Mouse (Mus musculus) MEL (cell line): Measurements from ENCODE around the gene N6amt1.
A peak's percentile ranks its signal among the peaks of the same experiment; 100 is the strongest.

Source experiments
- CTCF ChIP-seq, 3 experiments: IDR thresholded peaks in 2 of 3; conservative IDR thresholded peaks in 1 of 3; 2 replicates each; pipeline ENCODE4 v1.5.1; 2011 to 2012; ENCODE audit warnings: low read length in 3 of 3, low read depth in 2 of 3, mild to moderate bottlenecking in 2 of 3, improper control_type of control experiment in 1 of 3, inconsistent platforms in 1 of 3, mixed read lengths in 1 of 3, moderate library complexity in 1 of 3; ENCODE audit not compliant: control insufficient read depth in 1 of 3, insufficient read depth in 1 of 3, poor library complexity in 1 of 3, severe bottlenecking in 1 of 3
- E2F4 ChIP-seq: IDR thresholded peaks from 2 replicates; pipeline ENCODE4 v1.6.1; 2011; ENCODE audit warnings: low read depth, low read length, improper control_type of control experiment, borderline replicate concordance
- EP300 ChIP-seq, 2 experiments: IDR thresholded peaks; 2 replicates each; pipeline ENCODE4 v1.6.1; 2011; ENCODE audit warnings: improper control_type of control experiment in 2 of 2, low read length in 2 of 2, low read depth in 1 of 2, mild to moderate bottlenecking in 1 of 2
- JUND ChIP-seq: IDR thresholded peaks from 2 replicates; pipeline ENCODE4 v1.6.1; 2011; ENCODE audit warnings: low read depth, mild to moderate bottlenecking, improper control_type of control experiment, low read length
- MAX ChIP-seq: IDR thresholded peaks from 2 replicates; pipeline ENCODE4 v1.6.1; 2011; ENCODE audit warnings: low read length, improper control_type of control experiment
- NRF1 ChIP-seq: IDR thresholded peaks from 2 replicates; pipeline ENCODE4 v1.6.1; 2014; ENCODE audit warnings: low read depth, mild to moderate bottlenecking, inconsistent platforms, low read length, improper control_type of control experiment, moderate library complexity; ENCODE audit not compliant: poor library complexity, insufficient read depth, severe bottlenecking
- POLR2A ChIP-seq, 2 experiments: IDR thresholded peaks; 2 replicates each; pipeline ENCODE4 v1.6.1; 2011 to 2012; ENCODE audit warnings: low read length in 2 of 2, mild to moderate bottlenecking in 2 of 2, control low read depth in 1 of 2, improper control_type of control experiment in 1 of 2, low read depth in 1 of 2, moderate library complexity in 1 of 2; ENCODE audit not compliant: control insufficient read depth in 1 of 2, insufficient read depth in 1 of 2, poor library complexity in 1 of 2
- POLR2AphosphoS2 ChIP-seq: IDR thresholded peaks from 2 replicates; pipeline ENCODE4 v1.6.1; 2011; ENCODE audit warnings: low read length, improper control_type of control experiment
- RAD21 ChIP-seq: IDR thresholded peaks from 2 replicates; pipeline ENCODE4 v1.6.1; 2011; ENCODE audit warnings: mild to moderate bottlenecking, low read depth, low read length, improper control_type of control experiment
- RCOR1 ChIP-seq: IDR thresholded peaks from 2 replicates; pipeline ENCODE4 v1.6.1; 2012; ENCODE audit warnings: low read depth, mild to moderate bottlenecking, inconsistent platforms, low read length, improper control_type of control experiment
- UBTF ChIP-seq: IDR thresholded peaks from 2 replicates; pipeline ENCODE4 v1.6.1; 2012; ENCODE audit warnings: low read depth, mild to moderate bottlenecking, inconsistent platforms, low read length, improper control_type of control experiment, moderate library complexity, borderline replicate concordance; ENCODE audit not compliant: insufficient read depth
- ZC3H11A ChIP-seq: IDR thresholded peaks from 2 replicates; pipeline ENCODE4 v1.6.1; 2012; ENCODE audit warnings: low read depth, mild to moderate bottlenecking, inconsistent platforms, low read length, improper control_type of control experiment
- ZMIZ1 ChIP-seq: IDR thresholded peaks from 2 replicates; pipeline ENCODE4 v1.6.1; 2012; ENCODE audit warnings: low read depth, mild to moderate bottlenecking, inconsistent platforms, low read length, improper control_type of control experiment, moderate library complexity
- ZNF384 ChIP-seq: IDR thresholded peaks from 2 replicates; pipeline ENCODE4 v1.6.1; 2012; ENCODE audit warnings: low read depth, mild to moderate bottlenecking, inconsistent platforms, low read length, improper control_type of control experiment

DNA sequence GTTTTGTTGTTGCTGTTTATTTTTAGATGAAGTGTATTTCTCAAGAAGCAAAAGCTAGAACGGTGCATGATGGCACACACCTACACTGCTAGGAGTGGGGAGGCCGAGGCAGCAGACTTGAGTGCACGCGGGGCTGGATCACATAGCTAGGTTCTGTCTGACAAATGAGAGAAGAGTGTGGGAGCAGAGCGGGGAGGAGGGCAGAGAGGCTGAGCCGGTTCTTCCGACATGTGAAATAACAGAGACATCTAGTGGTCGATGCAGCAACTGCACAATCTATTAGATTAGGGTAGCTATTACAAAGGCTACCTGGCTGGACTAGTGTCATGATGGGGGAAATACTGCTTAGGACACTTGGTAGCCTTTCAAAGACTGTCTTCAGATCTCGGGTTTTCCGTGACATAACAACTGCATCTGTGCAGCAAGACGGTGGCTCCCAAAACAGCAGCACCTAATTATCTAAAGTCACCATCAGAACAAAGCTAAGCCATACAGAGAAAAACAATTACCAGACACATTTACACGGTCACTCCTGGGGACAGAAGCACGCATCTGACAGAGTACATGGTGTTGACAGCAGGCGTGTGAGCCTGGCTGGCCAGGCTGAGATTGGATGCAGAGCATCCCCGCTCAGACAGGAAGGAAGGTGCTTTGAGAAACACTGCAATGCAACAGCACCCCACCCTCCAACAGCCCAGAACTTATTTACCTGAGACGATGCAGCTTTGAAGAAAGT is 40.0 kb downstream of the N6amt1 start:
- TF ChIP-seq ZMIZ1 (no peak), POLR2A (IDR thresholded peaks at IDR 0.05; ENCODE audit: control insufficient read depth in 1 of 2, insufficient read depth in 1 of 2, low read depth in 1 of 2, low read length in 2 of 2, poor library complexity in 1 of 2) (no peak), CTCF (IDR thresholded peaks at IDR 0.05 in 2 of 3, conservative IDR thresholded peaks at IDR 0.05 in 1 of 3; ENCODE audit: control insufficient read depth in 1 of 3, insufficient read depth in 1 of 3, low read depth in 2 of 3, low read length in 3 of 3, poor library complexity in 1 of 3, severe bottlenecking in 1 of 3) (peak; percentile 56 to 81 (median 69)), RCOR1 (no peak), NRF1 (no peak), POLR2AphosphoS2 (no peak), ZNF384 (no peak), E2F4 (no peak), RAD21 (peak; percentile 52), JUND (no peak), MAX (0 out of 2 replicates have a peak, but pooled peaks have one; percentile 35), EP300 (IDR thresholded peaks at IDR 0.05; ENCODE audit: low read depth in 1 of 2, low read length in 2 of 2) (no peak), UBTF (no peak), ZC3H11A (no peak)
